Mouse (Mus musculus) CH12.LX (cell line): Measurements from ENCODE around the gene Phc2. TPM values are rescaled to one million over a fixed set of nuclear protein-coding genes. Genes with fewer than 3 reads are reported as not detected.

Experiments used
- DNase-seq: peaks from one replicate; pipeline ENCODE4 v3.0.0-alpha.2; 2013; ENCODE audit errors: extremely low read depth
- H3K27ac ChIP-seq: 2 replicates; pipeline ENCODE4 v1.5.1; 2012; ENCODE audit warnings: low read depth, mild to moderate bottlenecking, control low read depth, moderate library complexity; ENCODE audit not compliant: insufficient read depth
- H3K27me3 ChIP-seq: replicated peaks from 2 replicates; pipeline ENCODE3; 2012; ENCODE audit warnings: inconsistent platforms
- H3K36me3 ChIP-seq, 2 experiments: replicated peaks in 1 of 2; 2 replicates each; pipeline versions ENCODE3 to v1.6.1; 2012; ENCODE audit warnings: inconsistent platforms in 1 of 2, low read length in 1 of 2, mild to moderate bottlenecking in 1 of 2, mixed read lengths in 1 of 2, moderate library complexity in 1 of 2; ENCODE audit not compliant: control insufficient read depth in 1 of 2, insufficient read depth in 1 of 2
- H3K4me1 ChIP-seq, 2 experiments: 2 replicates each; pipeline ENCODE4 v1.6.1; 2012; ENCODE audit warnings: inconsistent platforms in 1 of 2, moderate library complexity in 1 of 2; ENCODE audit not compliant: insufficient read depth in 2 of 2, control insufficient read depth in 1 of 2
- H3K4me2 ChIP-seq: 2 replicates; pipeline ENCODE4 v1.6.1; 2012; ENCODE audit warnings: low read depth, mild to moderate bottlenecking, control low read depth; ENCODE audit not compliant: poor library complexity, insufficient read depth, severe bottlenecking
- H3K4me3 ChIP-seq, 3 experiments: fragments of 150-350 bp in 1 of 3; sonication (generic) in 1 of 3; replicated peaks in 1 of 3; 2 replicates each; pipeline versions ENCODE3 to v1.5.1; 2011 to 2012; ENCODE audit warnings: low read depth in 2 of 3, low read length in 2 of 3, mild to moderate bottlenecking in 2 of 3, moderate library complexity in 2 of 3, control low read depth in 1 of 3, improper control_type of control experiment in 1 of 3, inconsistent platforms in 1 of 3, mixed read lengths in 1 of 3; ENCODE audit not compliant: poor library complexity in 1 of 3
- H3K79me2 ChIP-seq: replicated peaks from 2 replicates; pipeline ENCODE4 v1.6.1; 2012; ENCODE audit warnings: mild to moderate bottlenecking, moderate library complexity; ENCODE audit not compliant: control insufficient read depth, poor library complexity, insufficient read depth, severe bottlenecking; ENCODE audit errors: extremely low read depth
- H3K9ac ChIP-seq: 2 replicates; pipeline ENCODE4 v1.6.1; 2012; ENCODE audit warnings: low read depth, mild to moderate bottlenecking, control low read depth, moderate library complexity; ENCODE audit not compliant: insufficient read depth
- H3K9me3 ChIP-seq: replicated peaks from 2 replicates; pipeline ENCODE3; 2012; ENCODE audit warnings: low read length, inconsistent platforms, mixed read lengths
- CHD1 ChIP-seq: IDR thresholded peaks from 2 replicates; pipeline ENCODE4 v1.6.1; 2012; ENCODE audit warnings: low read depth, low read length, improper control_type of control experiment, inconsistent platforms
- CHD2 ChIP-seq: IDR thresholded peaks from 2 replicates; pipeline ENCODE4 v1.6.1; 2011; ENCODE audit warnings: low read length, improper control_type of control experiment
- E2F4 ChIP-seq: IDR thresholded peaks from 2 replicates; pipeline ENCODE4 v1.6.1; 2011; ENCODE audit warnings: low read depth, low read length, improper control_type of control experiment; ENCODE audit not compliant: insufficient replicate concordance
- EP300 ChIP-seq: IDR thresholded peaks from 2 replicates; pipeline ENCODE4 v1.6.1; 2011; ENCODE audit warnings: low read length, improper control_type of control experiment
- ETS1 ChIP-seq: conservative IDR thresholded peaks from 2 replicates; pipeline ENCODE4 v1.6.1; 2012; ENCODE audit warnings: low read depth, mild to moderate bottlenecking, inconsistent platforms, low read length, improper control_type of control experiment, moderate library complexity
- GABPA ChIP-seq: IDR thresholded peaks from 2 replicates; pipeline ENCODE4 v1.6.1; 2012; ENCODE audit warnings: low read depth, low read length, improper control_type of control experiment, inconsistent platforms; ENCODE audit not compliant: insufficient replicate concordance
- JUN ChIP-seq: IDR thresholded peaks from 2 replicates; pipeline ENCODE4 v1.6.1; 2011; ENCODE audit warnings: low read depth, mild to moderate bottlenecking, low read length, improper control_type of control experiment, moderate library complexity; ENCODE audit not compliant: insufficient read depth
- JUND ChIP-seq: conservative IDR thresholded peaks from 2 replicates; pipeline ENCODE4 v1.6.1; 2011; ENCODE audit warnings: low read depth, low read length, improper control_type of control experiment
- MAZ ChIP-seq: IDR thresholded peaks from 2 replicates; pipeline ENCODE4 v1.6.1; 2012; ENCODE audit warnings: low read depth, mild to moderate bottlenecking, inconsistent platforms, low read length, improper control_type of control experiment, moderate library complexity
- NELFE ChIP-seq: IDR thresholded peaks from 2 replicates; pipeline ENCODE4 v1.6.1; 2011; ENCODE audit warnings: low read depth, low read length, improper control_type of control experiment
- POLR2A ChIP-seq: IDR thresholded peaks from 2 replicates; pipeline ENCODE4 v1.6.1; 2011; ENCODE audit warnings: low read depth, mild to moderate bottlenecking, improper control_type of control experiment, low read length
- SIN3A ChIP-seq: IDR thresholded peaks from 2 replicates; pipeline ENCODE4 v1.6.1; 2012; ENCODE audit warnings: low read length, improper control_type of control experiment, inconsistent platforms
- SMC3 ChIP-seq: IDR thresholded peaks from 2 replicates; pipeline ENCODE4 v1.6.1; 2011; ENCODE audit warnings: low read depth, low read length, improper control_type of control experiment
- TCF12 ChIP-seq: IDR thresholded peaks from 2 replicates; pipeline ENCODE4 v1.6.1; 2014; ENCODE audit warnings: low read depth, mild to moderate bottlenecking, inconsistent platforms, low read length, improper control_type of control experiment
- ZKSCAN1 ChIP-seq: IDR thresholded peaks from 2 replicates; pipeline ENCODE4 v1.6.1; 2012; ENCODE audit warnings: low read depth, inconsistent platforms, low read length, improper control_type of control experiment, borderline replicate concordance
- ZMIZ1 ChIP-seq: IDR thresholded peaks from 2 replicates; pipeline ENCODE4 v1.6.1; 2012; ENCODE audit warnings: low read depth, mild to moderate bottlenecking, inconsistent platforms, low read length, improper control_type of control experiment
- dilution Hi-C: fragments of 300-500 bp; cut with MboI; formaldehyde crosslinking; loops from 2 replicates; pipeline ENCODE4 v1.14.3; 2020; ENCODE audit warnings: low sequenced_read_pairs; ENCODE audit not compliant: extremely low pct_unique_long_range_greater_than_20kb, extremely low pct_ligation_motif_present
- in situ Hi-C: fragments of 300-500 bp; cut with MboI; formaldehyde crosslinking; loops from 3 replicates; pipeline ENCODE4 v1.14.3; 2019; ENCODE audit warnings: low sequenced_read_pairs, low pct_ligation_motif_present, low pct_unique_long_range_greater_than_20kb, mixed read lengths
- polyA plus RNA-seq: library from polyadenylated mRNA; unstranded; fragments of >175 nt; gene quantifications from 2 replicates; pipeline ENCODE4 v1.2.1, GENCODE M21; 2012; ENCODE audit warnings: low read depth; ENCODE audit not compliant: insufficient read length
- total RNA-seq, 2 experiments: library from RNA; depleted of rRNA; stranded (reverse); fragments of 300-350 nt in 1 of 2; fragments of >200 nt in 1 of 2; gene quantifications; 2 replicates each; pipeline ENCODE4 v1.2.3; 2012 to 2014

Gene Phc2
- total and polyA plus RNA-seq, 3 experiments = 24.1 to 53.2 (median 29.6) TPM

DNA sequence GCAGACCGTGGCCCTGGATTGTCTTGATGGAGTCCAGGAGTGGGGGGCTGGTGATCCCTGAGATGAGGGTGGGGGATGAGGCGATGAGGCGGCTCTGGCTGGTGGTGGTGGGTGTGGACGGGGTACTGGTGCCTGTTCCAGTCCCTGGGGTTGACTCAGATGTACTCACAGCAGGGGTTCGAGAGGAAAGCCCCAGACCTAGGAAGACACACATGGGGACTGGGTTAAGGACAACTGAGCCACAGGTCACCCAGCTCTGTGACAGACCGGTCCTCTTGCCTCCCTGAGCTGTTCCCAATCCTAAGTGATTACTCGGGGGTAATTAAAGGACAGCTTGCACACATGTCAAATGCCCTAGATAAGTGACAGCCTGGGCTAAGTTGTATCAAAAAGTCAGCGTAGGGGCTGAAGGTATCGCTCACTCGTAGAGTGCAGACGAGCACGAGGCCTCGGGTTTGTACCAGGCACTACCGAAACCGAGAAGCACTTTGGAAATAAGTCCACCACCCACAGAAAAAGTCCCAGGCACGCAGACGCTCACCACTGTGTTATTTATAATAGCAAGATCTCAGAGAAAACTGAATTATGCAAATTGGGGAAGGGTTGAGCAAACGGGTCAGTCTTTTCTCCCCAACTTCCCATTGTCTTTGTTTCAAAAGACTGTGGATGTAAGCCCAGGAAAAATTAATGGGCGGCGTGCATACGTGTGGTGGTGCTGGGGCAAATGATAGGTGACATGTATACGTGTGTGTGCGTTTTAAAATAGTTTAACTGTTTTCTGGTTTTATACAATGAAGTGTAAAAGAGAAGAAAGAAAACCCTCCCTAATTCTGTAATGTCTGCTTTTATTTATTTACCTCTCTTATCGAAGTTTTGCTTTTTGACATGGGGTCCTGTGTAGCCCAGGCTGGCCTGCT lies 132.8 kb downstream of the Phc2 start (continued):
- TF ChIP-seq NELFE = no peak; the same call in 1 of the 2 replicates
- TF ChIP-seq, all 38 proteins: peak for 25

DNA sequence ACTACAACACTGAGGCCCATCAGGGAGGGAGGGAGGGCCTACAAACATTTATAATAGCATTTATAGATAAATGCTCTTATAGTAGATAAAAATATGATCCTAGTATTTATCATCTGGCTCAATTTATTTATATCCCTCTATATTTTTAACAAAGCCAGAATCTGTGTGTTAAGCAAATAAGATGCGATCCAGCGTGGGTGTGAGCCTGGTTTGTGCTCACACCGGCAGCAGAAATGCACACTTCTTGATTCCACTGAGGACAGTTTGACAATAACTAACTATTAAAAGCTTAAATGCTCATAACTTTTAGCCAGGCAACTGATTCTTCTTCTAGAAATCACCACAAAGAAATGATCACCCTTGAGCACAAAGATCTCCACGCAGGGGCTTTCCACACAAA lies 133.6 kb downstream of the Phc2 start:
- peaks cover 16 to 56% of the 10 kb centered on the region in 2 experiments for H3K4me1 ChIP-seq
- in situ Hi-C loops = no loop called here
- no peak for TF ChIP-seq POLR2A
- no peak for TF ChIP-seq GABPA
- no peak for TF ChIP-seq JUN
- TF ChIP-seq CHD2 = no peak
- TF ChIP-seq CHD1 = no peak
- TF ChIP-seq JUND = no peak
- TF ChIP-seq E2F4 = no peak
- no peak for TF ChIP-seq EP300
- TF ChIP-seq ZKSCAN1 = no peak

GRCm38 (mm10) chr4:128789646-128790045 lies 135.1 kb downstream of the Phc2 start:
- no peak overlapping the region for H3K4me2 ChIP-seq
- H3K4me1 ChIP-seq = peaks cover 30 to 64% of the 10 kb centered on the region in 2 experiments
- no peak overlapping the region for H3K9ac ChIP-seq
- TF ChIP-seq ZMIZ1 (no peak), TCF12 (no peak), SIN3A (no peak), GABPA (no peak), SMC3 (no peak), ETS1 (no peak), JUND (no peak), MAZ (no peak), POLR2A (no peak)
- no peaks in the 10 kb centered on the region for H3K9me3 ChIP-seq
- no peak overlapping the region for H3K4me3 ChIP-seq
- no peak for DNase-seq
- no peaks in the 10 kb centered on the region for H3K27me3 ChIP-seq
- peaks cover 16% of the 10 kb centered on the region for H3K79me2 ChIP-seq
- in situ Hi-C loops = no loop called here
- no peak overlapping the region for H3K27ac ChIP-seq
- dilution Hi-C loops = no loop called here
- H3K36me3 ChIP-seq = peaks cover 17 to 50% of the 10 kb centered on the region in 2 experiments

More for the DNA sequence above, 133.6 kb downstream of the Phc2 start:
- peak overlapping the region; percentile 98 for H3K27ac ChIP-seq
- no peaks in the 10 kb centered on the region for H3K9me3 ChIP-seq
- H3K27me3 ChIP-seq = no peaks in the 10 kb centered on the region
- no peak overlapping the region for H3K4me3 ChIP-seq
- H3K79me2 ChIP-seq = peaks cover 27% of the 10 kb centered on the region
- H3K36me3 ChIP-seq = peaks cover 21 to 52% of the 10 kb centered on the region in 2 experiments
- dilution Hi-C loops = no loop called here
- no peak for DNase-seq
- H3K4me2 ChIP-seq = peak overlapping the region; percentile 12; the same call in 1 of the 2 replicates
- H3K9ac ChIP-seq = peak overlapping the region; percentile 3; the same call in 1 of the 2 replicates
